Mouse (Mus musculus) skeletal muscle tissue, adult 2 months (tissue): ENCODE results near the gene Psmd12.

Experiments used
- DNase-seq: peaks from one replicate; pipeline ENCODE4 v3.0.0-alpha.2; 2012; ENCODE audit warnings: low read depth, low spot score

Psmd12 gene

DNA sequence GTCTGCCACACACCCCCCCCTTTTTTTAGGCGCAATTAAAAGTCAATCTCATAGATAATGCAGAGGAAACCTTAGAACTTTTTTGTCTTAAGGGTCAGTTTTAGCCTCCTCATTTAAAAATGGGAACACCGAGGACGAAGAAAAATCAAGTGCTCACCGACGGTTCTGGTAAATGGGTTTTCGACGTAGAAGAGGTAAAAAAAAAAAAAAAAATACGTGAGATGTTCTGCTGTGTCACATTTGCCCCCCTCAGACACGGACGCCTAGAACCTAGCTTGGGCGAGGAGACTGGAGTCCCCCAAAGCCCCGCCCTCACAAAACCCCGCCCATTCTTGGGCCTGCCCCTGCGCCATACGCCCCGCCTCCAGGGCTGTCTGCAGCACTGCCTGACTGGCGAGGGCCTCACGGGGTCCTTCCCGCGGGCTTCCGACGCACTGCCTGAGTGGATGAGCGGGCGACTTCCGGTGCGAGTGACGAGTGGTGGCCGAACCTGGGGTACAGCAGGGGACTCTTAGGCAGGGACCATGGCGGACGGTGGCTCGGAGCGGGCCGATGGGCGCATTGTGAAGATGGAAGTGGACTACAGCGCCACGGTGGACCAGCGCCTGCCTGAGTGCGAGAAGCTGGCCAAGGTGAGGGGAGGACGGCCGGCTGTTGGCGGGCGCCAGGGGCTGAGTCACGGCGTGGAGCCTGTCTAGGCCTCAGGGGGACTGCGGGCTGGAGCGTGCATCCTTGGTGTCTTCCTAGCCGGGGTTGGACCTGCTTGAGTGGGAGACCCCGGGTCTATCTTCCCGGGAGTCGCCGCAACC lies at the start of gene Psmd12:
TSS of gene Psmd12 (plus strand) at position 432 of the 809 bp plus-strand sequence.
- DNase-seq = peak; percentile 94

DNA sequence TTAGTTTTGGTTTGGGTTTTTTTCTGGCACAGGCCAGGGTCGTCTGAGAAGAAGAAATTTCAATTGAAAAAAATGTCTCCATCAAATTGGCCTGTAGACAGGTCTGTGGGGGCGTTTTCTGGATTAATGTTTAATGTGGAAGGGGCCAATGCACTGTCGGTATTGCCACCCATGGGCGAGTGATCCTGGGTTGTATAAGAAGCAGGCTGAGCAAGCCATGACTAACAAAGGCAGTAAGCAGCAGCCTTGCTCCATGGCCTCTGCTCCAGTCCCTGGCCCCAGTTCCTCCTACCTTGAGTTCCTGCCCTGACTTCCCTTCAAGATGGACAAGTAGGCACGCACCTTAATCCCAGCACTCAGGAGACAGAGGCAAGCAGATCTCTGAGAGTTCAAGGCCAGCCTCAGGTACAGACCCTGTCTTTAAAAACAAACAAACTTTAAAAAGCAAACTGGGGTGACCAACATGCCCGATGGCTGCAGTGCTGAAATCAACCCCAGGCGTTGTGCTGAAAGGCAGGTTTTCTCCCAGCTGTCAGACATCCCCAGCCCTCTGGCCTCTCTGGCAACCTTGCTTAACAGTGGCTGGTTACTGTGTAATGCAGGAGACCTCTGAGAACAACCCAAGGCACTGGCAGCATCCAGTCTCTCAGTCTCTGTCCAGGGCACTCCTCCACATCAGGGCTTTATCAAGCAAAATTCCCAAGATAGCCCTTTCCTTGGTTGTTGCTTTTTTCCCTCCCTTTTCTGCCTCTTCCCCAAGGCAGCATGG lies 47.9 kb upstream of the Psmd12 start:
- no peak for DNase-seq

DNA sequence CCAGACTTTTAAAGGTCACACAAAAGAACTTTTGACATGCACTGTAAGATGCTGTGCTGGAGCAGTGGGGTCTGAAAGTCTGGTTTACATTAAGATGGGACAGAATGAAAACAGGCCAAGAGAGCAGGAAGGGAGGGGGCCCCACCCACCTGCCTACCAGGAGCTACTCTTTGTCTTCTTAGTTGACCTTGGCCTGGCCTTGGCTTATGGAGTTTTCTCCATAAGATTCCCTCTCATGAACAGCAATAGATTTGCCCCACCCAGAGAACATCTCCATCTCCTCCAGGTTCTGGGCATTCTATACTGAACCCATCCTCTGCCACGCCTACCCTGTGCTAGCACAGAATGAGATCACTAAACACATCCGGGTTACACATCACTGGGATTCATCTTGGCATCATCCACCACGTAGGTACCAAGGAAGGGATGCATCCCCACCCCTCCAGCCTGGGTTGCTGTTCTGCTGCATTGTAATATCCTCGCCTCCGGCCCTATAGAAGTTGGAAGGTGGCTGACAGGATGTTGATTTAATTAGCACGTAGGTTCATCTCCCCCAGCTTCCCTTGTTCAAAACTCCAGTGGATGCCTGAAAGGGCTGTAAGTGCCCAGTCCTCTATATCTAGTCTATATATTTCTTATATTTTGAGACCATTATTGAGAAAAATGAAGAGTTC lies 43.4 kb upstream of the Psmd12 start:
- no peak for DNase-seq

DNA sequence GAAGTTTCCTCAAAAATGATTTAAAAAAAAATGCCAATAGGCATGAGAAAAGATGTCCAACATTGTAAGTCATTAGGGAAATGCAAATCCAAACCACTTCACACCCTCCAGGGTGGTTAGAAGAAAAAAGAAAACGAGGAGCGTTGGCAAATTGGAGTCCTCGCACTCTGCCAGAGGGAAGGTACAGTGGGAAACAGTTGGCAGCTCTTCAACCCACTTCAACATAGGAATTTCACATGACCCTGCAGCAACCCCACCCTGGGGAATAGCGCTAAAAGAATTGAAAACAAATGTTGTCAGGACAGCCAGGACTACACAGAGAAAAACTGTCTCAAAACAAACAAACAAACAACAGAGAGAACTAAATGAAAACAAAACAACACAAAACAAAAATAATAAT lies 41.6 kb upstream of the Psmd12 start:
- DNase-seq = peak; percentile 45

DNA sequence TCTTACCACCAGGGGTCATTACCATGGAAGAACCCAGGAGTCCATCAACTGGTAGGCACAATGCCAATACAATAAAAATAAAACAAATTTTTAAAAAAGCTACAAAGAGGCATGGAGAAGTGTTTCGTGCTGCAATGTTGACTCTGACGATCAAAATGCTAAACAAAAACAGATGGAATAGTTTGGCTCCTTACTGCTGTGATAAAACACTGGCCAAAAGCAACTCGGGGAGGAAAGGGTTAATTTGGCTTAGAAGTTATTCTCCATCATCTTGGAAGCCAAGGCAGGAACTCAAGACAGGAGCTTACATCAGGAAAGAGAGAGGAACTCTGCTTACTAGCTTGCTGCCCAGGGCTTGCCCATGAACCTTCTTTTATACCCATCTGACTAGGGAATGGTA lies 41.1 kb upstream of the Psmd12 start:
- no peak for DNase-seq

DNA sequence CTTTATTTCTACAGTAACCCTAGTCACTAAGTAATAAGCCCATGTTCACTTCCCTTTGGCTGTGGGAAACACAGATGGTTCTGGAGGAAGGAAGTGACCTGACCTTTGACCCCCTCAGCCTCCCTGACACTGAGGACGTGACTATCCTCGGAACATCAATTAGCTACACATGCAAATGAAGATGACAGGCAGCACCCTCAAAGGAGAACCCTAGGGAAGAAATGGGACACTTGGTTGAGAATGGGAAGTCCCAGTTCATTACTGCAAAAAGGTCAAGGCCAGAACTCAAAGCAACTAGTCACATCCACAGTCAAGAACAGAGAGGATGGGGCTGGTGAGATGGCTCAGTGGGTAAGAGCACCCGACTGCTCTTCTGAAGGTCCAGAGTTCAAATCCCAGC lies 38.2 kb upstream of the Psmd12 start:
- DNase-seq = no peak

DNA sequence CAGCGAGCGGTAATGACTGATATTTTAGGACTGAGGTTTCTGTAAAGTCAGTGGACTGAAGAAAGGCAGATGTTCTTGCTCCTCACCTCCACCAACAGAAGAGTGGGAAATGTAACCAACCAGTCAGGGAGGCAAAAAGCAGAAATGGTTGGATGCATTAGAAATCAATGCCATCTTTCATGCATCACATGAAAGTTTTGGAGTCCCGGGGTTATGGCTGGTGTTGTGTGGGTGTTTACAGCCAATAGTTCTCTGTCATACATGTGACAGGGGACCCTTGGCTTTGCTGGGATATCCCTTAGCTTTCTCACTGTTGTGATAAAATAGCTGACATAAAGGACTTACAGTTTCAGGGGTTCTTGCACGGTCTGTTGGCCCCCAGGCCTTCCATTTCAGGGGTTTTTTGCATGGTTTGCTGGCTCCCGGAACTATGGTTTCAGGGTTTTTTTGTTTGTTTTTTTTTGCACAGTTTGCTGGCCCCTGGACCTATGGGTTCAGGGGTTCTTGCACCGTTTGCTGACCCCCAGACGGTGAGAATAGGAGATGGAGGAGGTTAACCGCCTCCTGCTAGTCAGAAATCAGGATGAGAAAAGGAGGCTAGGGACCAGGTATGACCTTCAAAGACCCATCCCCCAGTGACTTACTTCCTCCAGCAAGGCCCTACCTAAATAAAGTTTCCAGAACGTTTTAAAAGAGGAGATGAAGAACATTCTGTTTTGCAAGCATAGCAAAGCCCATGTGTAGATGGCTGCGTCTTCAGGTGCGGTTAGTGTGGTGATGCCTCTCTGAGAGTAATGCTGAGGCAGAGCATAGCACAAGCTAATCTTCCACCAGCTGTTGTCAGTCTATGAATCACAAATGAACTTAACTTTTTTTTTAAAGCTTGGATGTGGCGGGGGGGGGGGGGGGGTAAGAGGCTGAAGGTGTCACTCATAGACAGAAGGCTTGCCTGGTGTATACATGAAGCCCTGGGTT lies 35.9 kb upstream of the Psmd12 start:
- no peak for DNase-seq

DNA sequence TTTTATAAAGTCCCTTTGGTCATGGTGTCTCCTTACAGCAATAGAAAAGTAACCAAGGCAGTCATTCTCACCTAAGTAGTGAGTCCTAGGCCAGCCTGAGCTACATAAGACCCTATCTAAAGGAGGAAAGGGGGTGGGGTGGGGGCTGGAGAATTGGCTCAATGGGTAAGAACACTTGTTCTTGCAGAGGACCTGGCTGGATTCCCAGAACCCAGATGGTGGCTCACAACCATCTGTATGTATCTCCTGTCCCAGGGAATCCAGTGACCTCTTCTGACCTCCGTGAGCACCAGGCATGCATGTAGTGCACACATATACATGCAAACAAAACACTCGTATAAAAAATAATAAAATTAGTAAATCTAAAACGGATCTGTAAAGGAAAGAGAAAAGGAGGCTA lies 33.6 kb upstream of the Psmd12 start:
- DNase-seq = peak; percentile 52

DNA sequence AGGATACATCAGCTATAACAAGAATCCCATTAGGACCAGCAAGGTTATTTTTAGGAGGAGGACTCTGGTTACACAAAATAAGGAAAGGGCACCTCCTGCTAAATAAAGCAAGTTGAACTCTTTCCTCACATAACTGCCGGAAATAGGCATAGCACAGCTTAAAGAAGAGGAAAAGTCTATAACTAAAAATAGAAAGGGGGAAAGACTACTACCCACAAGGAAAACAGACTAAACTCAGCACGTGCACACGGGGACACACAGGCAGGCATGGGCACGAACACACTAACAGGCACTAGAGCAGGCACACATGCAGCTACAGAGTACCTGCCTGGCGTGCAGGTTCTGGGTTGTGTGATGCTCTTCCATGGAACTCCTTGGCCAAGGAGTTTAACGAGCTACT lies 32.6 kb upstream of the Psmd12 start:
- peak; percentile 61 for DNase-seq

DNA sequence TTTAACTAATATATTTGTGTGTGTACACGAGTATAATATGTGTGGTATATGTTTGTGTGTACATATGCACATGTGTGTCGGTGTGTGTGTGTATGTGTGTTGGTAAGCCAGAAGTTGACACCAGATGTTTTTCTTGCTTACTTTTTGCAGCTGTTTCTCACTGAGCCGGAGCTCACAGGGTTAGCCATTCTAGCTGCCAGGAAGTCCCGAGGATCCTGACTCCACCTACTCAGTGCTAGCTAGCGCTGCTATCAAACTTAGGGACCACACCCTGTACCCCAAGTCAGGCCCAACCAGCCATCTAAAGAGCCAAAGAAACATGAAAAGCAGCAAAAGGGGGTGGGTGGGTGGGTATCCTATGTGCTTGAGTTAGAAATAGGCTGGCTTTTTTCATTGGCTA lies 31.9 kb upstream of the Psmd12 start:
- peak; percentile 51 for DNase-seq

DNA sequence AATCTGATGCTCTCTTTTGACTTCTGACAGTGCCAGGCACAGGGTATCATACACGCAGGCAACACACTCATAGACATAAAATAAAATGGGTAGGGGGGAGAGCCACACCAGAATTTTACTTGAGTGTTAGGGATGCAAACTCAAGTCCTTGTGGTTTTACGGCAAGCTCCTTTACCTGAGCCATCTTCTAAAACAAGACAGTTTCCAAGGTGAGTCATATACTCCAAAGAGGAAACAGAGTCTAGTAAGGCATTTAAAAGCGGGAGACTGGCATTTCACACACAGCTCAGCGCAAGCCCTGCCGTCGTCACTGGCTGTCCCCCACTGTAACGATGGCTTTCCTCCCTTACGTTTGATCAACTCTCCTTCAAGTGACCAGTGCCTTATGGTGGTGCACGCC lies 31.4 kb upstream of the Psmd12 start:
- no peak for DNase-seq

DNA sequence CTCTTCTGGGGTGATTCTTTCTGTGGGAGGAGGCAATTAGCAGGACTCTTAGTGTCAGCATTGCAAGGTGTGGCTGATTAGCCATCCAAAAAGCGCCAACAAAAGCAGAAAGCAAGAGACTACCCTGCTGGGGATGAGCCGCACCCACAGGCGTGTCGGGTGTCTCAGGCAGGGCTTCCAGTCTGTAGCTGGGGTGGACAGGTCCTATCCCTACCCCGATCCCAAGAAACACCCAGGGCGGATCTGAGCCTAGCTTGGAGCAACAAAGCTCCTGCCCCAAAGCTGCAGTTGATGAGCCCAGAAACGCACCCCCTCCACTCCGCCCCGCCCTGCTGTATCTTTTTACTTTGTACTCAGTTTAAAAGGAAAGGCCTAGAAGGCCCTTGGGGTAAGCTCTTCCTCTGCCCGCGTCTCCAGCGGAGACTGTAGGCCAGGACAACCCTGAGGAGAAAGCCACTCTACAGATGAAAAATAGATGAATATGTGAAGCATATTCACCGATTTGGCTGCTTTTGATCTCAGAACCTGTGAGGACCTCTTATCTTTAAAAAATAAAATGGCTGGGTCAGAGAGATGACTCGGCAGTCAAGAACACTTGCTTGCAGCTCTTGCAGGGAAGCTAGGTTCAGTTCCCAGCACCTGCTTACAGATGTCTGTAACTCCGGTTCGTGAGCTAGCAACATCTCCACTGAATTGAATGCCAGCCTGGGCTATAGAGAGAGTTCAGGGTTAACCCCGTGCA lies 29.9 kb upstream of the Psmd12 start:
- no peak for DNase-seq

DNA sequence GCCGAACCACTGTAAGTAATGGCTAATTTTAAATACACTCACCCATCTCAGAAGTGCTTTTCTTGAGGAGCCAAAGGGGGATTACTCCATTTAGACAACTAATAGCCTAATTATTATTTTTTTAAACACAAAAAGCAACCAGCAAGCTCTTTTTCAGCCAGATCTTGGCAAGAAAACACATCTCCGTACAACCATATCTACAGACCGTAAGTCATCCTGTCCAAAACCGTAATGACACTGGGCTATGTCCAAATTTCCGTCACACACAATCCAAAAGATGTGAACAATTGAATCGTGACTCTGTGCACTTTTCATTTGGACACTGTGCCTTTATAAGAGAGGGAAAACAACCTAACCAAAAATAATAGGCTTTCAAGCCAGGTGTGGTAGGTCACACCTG lies 29.2 kb upstream of the Psmd12 start:
- no peak for DNase-seq

DNA sequence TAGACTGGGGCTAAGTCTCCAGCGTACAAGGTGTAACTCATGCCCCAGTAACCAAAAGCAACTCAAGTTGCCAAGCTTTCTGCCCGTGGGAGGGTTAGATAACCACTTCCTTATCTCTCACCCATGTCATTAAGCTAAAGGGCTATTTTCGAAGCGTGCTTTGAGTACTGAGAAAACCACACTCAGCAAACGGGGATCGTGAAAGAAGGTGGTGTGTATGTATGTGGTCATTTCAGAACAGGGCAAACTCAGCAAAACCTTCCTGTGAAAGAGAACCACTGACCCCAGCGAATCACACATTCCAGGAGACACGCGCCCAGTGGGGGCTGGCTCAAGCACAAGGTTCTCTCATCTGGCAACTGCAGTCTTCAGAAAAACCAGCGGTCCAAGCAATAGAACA lies 28.2 kb upstream of the Psmd12 start:
- DNase-seq = no peak

DNA sequence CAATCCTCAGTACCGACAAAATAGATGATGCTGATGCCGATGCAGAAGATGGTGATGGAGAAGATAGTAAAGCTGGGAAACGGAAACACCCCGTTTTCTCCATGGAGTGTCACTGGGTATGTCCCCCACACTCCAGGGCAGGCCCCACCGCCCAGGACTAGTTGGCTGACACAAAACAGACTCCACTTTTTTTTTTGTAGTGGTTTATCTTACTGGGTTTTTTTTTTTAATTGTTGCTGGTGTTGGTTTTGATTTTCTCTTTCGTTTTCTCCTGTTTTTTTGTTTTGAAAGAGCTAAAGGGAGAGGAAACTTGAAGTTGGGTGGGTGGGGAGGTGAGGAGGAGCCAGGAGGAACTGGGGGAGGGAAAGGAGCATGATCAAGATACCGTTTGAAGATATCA lies 27.2 kb upstream of the Psmd12 start:
- no peak for DNase-seq

DNA sequence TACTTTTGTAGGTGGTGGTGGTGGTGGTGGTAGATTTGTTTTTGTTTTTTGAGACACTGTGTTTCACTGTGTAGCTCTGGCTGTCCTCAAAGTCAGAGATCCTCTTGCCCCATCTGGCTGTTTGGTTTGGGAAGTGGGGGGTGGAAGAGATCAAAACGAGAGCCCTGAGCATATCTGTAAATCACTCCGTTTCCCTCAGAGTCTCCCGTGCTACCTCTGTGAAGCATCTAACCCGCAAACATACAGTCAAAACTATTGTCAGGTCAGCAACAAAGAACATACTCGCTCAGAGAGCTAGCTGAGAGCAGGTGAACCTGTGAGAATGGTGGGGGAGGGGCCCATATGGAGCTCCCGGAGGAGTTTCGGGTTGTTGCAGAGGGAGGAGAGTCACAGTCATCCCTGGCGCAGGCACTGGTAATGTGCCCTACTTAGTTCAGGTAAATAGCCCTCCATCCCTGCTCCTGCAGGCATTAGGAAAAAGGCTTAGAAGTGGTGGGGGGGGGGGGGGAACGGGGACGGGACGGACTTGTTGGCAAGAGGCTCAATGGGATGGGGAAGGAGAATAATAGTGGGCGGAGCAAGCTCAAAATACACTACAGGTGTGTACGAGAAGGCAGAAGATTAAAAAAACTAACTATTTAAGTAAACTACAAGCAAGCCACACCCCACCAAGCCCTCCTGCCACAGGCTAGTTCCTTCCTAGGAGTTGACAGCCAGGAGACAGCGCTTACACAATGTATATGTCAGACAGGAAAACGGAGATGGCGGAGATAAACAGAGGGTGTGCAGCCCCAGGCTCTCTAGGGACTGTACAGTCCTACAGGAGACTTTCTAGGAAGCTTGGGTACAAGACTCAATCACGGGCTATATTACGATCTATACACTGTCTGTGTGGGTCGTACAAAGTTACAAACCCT lies 24.5 kb upstream of the Psmd12 start:
- DNase-seq = no peak

DNA sequence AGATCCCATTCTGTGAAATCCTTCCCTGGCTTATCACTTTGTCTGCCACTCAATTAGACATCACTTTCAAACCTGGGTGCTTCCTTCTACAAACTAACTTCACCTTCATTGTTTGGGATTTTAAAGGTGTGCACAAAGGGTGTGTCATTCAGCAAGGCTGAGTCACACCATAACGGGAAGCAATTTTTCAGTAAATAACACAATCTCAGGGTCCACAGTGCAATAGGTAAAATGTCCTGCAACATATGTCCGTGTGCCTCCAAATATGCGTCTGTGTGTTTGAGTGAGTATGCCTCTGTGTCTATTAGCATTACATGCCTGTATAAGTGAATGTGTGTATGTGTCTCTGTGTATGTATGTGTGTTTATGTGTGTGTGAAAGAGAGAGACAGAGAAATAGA lies 22.0 kb upstream of the Psmd12 start:
- DNase-seq = no peak

DNA sequence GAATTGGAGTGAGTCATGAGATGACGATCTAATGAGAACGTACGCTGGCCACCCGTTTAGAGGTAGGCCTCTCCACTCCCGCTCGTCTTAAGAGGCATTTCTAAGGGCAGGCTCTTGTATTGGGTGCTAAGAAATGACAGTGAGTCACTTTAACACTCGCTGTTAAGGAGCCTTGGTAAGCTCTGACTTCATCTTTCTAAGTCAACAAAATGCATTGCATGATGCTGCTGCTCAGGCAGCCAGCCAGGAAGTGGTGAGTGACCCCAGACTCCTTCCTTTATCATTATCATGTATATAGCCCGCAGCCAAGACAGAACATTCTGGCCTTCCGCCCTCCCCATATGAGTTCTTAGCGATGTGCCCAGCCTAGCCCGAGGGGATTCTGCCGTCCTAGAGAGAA lies 21.0 kb upstream of the Psmd12 start:
- DNase-seq = no peak

DNA sequence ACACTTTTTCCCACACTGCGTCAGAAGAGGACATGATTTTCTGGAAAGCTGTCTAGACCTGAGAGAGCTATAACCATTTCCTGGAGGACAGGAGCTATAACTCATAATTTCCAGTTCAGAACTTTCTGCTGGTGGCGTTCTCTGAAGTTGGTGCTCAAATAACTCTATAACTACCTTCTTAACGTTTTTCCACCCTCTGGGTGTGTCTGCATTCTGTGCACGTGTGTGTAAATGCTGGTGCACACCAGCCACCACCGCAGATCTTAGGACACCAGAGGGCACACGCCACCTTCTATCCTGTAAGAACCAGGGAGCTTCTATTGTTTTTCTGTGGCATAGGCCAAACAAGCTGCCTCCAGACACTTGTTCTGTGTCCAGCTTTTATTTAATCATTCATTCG lies 20.3 kb upstream of the Psmd12 start:
- no peak for DNase-seq

DNA sequence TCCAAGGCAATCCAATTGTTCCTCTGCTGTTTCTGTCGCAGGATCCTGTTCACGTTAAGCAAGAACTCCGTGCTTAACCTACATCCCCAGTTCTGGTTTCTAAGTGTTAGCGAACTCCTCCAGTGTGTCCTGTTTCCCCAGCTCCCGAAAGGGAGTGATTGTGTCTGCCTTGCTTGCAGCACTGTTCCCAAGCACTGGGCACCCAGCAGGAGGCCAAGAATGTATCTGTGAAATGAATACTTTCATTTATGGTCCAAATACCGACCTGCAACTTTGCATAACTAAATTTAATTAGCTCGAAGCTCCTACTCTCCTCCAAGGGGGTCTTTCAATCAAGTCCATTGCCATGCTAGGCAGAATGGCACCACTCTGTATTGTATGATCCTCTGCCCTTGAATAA lies 19.5 kb upstream of the Psmd12 start:
- DNase-seq = no peak
